Mouse (Mus musculus): ENCODE measurements around the gene Pla2g16. TPM values are rescaled to one million over a fixed set of nuclear protein-coding genes. Genes with fewer than 3 reads are reported as not detected.
A peak's percentile ranks its signal among the peaks of the same experiment; 100 is the strongest.

The Pla2g16 gene
- total RNA-seq, 2 experiments from 2014 or later, result 8.0 to 8.5 TPM

- intact Hi-C loops (cut with DNase I), result no loop called here
- DNase-seq (ENCODE audit: extremely low spot score in 1 of 2, low spot score in 2 of 2), result peak; percentile 71 to 74
Measured at GRCm38 (mm10) chr19:7605930-7606783, 48.9 kb downstream of the Pla2g16 start.

GRCm38 (mm10) chr19:7606801-7607689 is 49.8 kb downstream of the Pla2g16 start, which contains the start of gene Lgals12:
Gene Lgals12 (minus strand): TSS chr19:7607193.
- DNase-seq (ENCODE audit: extremely low spot score in 1 of 2, low spot score in 2 of 2), result no peak
- intact Hi-C loops (cut with DNase I), result no loop called here

- no peak for DNase-seq (ENCODE audit: extremely low spot score in 1 of 2, low spot score in 2 of 2)
- intact Hi-C loops (cut with DNase I), result no loop called here
Measured at GRCm38 (mm10) chr19:7607690-7608201, 50.5 kb downstream of the Pla2g16 start.

- intact Hi-C loops (cut with DNase I), result no loop called here
- peak in 1 of 2 experiments; percentile 75 for DNase-seq (ENCODE audit: extremely low spot score in 1 of 2, low spot score in 2 of 2)
Measured at GRCm38 (mm10) chr19:7611942-7612757, 54.9 kb downstream of the Pla2g16 start, which contains the start of gene Hrasls5. Gene Hrasls5 (plus strand): TSS chr19:7612541.

GRCm38 (mm10) chr19:7613151-7613550 is 55.9 kb downstream of the Pla2g16 start:
- DNase-seq (ENCODE audit: extremely low spot score in 1 of 2, low spot score in 2 of 2), result no peak
- intact Hi-C loops (cut with DNase I), result no loop called here

GRCm38 (mm10) chr19:7616231-7616930 is 59.1 kb downstream of the Pla2g16 start:
- intact Hi-C loops (cut with DNase I), result loop anchor here (2.0 kb wide), 1 partner anchor 88 kb away; no protein-coding TSS in a partner anchor
- no peak for DNase-seq (ENCODE audit: extremely low spot score in 1 of 2, low spot score in 2 of 2)

DNA sequence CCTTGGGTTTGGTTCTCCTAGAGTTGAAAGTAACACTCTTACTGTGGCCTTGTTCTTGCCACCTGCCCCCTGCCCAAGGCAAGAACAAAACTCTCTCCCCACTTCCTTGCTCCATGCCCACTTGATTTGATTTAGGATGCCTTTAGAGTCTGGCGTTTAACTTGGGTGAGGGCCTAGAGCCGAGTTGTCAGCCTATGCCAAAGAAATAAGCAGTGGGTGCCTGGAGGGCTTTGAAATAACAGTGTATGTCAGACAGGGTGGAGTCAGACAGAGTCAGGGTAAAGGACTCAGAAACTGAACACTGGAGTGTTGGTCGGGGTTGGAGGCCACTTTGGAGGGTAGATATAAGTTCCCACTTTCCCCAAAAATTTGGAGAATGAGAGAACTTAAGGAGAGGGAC is 59.8 kb downstream of the Pla2g16 start:
- no peak for DNase-seq (ENCODE audit: extremely low spot score in 1 of 2, low spot score in 2 of 2)
- intact Hi-C loops (cut with DNase I), result loop anchor here (2.0 kb wide), 1 partner anchor 88 kb away; no protein-coding TSS in a partner anchor

GRCm38 (mm10) chr19:7617696-7618095 is 60.4 kb downstream of the Pla2g16 start:
- peak; percentile 63 to 69 for DNase-seq (ENCODE audit: extremely low spot score in 1 of 2, low spot score in 2 of 2)
- intact Hi-C loops (cut with DNase I), result loop anchor here (2.0 kb wide), 1 partner anchor 89 kb away; no protein-coding TSS in a partner anchor

DNA sequence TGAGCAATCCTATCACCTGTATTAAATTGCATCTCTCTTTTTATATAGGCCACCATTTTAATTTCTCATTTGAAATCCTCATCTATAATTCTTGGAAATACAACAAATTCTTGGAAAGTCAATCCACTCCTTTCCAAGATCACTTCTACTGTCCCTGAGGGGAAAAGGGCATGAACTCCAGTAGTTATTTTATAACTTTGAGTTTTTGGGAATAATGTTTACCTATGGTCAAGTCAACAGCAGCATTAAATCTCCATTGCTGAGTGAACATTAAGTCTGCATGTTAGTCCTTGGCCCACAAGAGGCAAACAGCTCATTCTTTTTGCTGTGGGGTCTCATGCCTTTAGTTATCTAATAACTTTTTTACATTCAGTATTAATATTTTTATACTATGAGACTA is 75.8 kb downstream of the Pla2g16 start:
- no peak for DNase-seq (ENCODE audit: extremely low spot score in 1 of 2, low spot score in 2 of 2)
- intact Hi-C loops (cut with DNase I), result no loop called here

DNA sequence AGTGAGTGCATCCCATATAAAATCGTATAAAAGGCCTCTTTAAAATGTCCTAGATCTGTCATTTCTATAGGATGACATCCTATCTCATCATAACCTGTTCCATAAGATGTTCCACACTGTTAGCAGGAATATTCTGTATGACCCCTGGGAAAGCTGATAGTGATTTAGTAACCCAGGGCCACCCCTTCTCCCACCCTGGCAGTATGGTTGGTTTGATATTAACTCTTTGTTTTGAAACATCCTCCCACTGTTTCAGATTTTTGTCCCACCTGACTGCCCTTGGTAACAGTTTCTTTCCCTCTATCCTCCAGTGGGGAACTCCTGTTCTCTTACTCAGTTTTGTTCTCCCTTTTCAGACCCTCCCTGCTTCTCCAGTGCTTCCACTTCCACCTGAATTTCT is 76.5 kb downstream of the Pla2g16 start:
- no peak for DNase-seq (ENCODE audit: extremely low spot score in 1 of 2, low spot score in 2 of 2)
- intact Hi-C loops (cut with DNase I), result no loop called here

Other genes with a start within 250 kb of the Pla2g16 start
- 100 to 1,000 TPM; 113 to 116 TPM for gene Mark2, start 215.6 kb upstream of the Pla2g16 start, total RNA-seq (2021)
- gene Spindoc, start 174.5 kb upstream of the Pla2g16 start, total RNA-seq (2021), result 10 to 100 TPM; 33.4 to 38.2 TPM
- 10 to 100 TPM; 51.2 to 51.5 TPM for gene 2700081O15Rik, start 139.8 kb upstream of the Pla2g16 start, total RNA-seq (2021)
- gene Rtn3, start 74.2 kb upstream of the Pla2g16 start, total RNA-seq (2021), result 100 to 1,000 TPM; 927 to 930 TPM
- gene Atl3, start 63.4 kb upstream of the Pla2g16 start, total RNA-seq (2021), result 10 to 100 TPM; 19.4 to 21.6 TPM
- under 1 TPM; 0.26 to 0.28 TPM for gene Lgals12, start 49.7 kb downstream of the Pla2g16 start, total RNA-seq (2021)
- gene Hrasls5, start 55.1 kb downstream of the Pla2g16 start, total RNA-seq (2021), result not detected
- gene Slc22a19, start 153.9 kb downstream of the Pla2g16 start, total RNA-seq (2021), result not detected
- not detected for gene Slc22a26, start 245.2 kb downstream of the Pla2g16 start, total RNA-seq (2021)